Mouse (Mus musculus) embryonic fibroblast, embryonic 13.5 days (primary cell): ENCODE measurements at regions not wholly inside any gene's neighbourhood (a gene's known extent, or its start where the extent isn't known, plus 50 kb on each side); places are given as distances from the start of the nearest gene placed in this dataset.

Experiments used
- CTCF ChIP-seq: IDR thresholded peaks from 2 replicates; pipeline ENCODE4 v1.5.1; 2011; ENCODE audit warnings: mild to moderate bottlenecking, control low read depth, low read length, moderate library complexity, borderline replicate concordance; ENCODE audit not compliant: insufficient read depth
- POLR2A ChIP-seq: IDR thresholded peaks from 2 replicates; pipeline ENCODE4 v1.6.1; 2011; ENCODE audit warnings: low read depth, mild to moderate bottlenecking, control low read depth, low read length, moderate library complexity

DNA sequence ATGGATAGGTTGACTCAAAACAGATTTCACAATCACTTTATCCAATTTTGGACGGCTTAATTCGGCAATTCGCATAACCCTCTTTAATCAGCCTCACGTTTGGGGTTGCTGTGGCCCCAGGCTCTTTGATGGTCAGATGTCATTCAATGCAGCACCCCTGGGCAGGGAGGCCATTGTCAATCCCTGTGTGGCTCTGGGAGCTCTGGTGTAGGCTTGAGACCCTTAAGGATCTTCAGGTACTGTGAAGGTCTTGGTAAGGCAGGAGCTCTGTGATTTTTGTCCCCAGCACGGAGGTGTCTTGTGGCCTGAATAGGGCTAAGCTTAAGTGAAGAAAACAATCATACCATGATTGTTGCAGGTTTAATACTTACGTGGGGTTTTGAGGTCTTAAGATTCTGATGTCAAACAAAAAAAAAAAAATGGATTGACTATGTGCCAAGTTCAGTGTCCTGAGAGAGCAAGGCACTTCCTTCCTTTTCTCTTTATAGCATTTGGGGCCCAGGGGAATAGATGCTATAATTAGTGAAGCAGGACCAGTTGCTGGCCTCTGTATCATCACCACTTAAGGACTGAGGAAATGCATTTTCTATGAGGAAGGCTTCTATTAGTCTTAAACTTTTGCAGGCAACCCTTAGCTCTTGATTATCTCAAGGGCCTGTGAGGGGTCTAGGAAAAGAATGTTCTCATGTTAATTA is 98.9 kb downstream of the Ttc32 start:
- no peak for TF ChIP-seq CTCF
- TF ChIP-seq POLR2A: no peak
